Mouse (Mus musculus): ENCODE results near the gene Pepd.

Pepd gene

DNA sequence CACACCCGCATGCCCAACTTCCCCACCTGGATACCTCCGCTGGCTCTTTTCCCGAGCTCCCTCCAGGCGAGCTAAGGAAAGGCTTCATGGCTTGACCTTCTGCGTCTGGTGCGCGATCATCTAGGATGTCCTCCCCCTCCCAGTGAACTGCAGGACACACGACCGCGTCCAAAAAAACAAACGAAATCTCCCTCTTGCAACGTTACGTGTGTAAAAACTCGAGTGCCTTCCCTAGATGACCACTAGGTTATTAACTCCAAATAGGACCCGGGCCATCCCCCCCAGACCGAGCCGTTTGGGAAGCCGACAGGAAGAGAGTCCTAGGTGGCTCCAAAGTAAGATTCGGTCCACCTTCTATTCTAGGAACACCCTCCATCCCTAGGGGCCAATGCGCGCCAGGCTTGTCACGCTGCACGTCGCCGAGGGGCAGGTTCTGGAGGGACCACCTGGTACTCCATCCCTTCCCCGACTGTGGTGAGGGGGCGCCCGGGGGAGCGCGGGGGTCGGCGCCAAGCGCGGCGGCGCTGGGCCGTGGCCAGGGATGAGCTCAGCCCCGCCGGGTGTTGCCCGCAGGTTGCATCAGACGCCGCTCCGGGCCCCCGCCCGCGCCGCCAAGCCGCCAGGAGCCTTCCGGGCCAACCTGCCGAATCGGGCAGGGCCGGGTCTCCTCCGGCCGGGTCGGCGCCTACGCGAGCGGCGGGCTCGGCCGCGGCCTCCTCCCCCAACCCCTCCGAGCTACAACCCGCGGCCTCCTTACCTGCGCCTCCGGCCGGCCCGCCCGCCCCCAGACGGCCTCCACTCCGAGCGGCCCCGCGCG lies 143.6 kb downstream of the Pepd start:
- DNase-seq (ENCODE audit: low spot score in 2 of 2), result peak; percentile 28 to 58

DNA sequence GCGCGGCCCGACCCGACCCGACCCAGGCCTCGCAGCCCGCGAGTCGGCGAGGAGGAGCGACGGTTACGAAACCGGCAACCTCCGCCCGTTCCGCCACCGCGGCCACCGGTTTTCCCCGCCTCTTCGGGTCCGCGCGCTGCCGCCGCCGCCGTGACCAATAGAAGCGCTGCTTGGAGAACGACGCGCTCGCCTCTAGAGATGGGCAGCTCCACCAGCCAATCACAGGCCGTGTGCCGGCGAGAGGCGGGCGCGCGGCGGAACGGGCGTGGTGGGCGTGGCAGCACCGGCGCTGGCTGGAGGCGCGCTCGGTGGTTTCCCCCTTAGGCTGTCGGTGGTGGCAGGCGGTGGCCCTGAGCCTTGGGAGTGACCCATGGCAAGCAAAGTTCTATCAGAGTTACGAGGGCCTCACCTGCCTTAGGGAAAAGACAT lies 144.3 kb downstream of the Pepd start, which contains the start of gene Cebpg:
Cebpg (minus strand) TSS at position 138 of the 429 bp plus-strand sequence.
- DNase-seq (ENCODE audit: low spot score in 2 of 2), result peak; percentile 96 to 99

DNA sequence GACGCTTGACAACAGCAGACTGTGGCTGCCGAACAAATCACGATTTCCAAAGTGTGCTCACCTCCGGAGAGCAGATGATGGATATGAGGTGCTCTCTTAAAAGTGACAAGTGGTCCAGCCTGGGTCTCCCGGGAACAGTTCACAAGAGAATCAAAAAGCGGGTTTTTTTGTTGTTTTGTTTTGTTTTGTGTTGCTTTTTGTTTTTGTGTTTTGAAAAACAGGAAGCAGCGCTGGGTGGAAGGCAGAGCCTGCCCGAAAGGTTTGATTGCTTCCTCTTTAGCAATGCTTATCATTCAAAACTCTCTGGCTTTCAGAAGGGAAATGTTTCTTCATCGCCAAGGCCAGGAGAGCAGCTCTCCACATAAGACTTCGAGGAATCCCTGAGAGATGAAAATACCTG lies 144.8 kb downstream of the Pepd start:
- no peak for DNase-seq (ENCODE audit: low spot score in 2 of 2)

DNA sequence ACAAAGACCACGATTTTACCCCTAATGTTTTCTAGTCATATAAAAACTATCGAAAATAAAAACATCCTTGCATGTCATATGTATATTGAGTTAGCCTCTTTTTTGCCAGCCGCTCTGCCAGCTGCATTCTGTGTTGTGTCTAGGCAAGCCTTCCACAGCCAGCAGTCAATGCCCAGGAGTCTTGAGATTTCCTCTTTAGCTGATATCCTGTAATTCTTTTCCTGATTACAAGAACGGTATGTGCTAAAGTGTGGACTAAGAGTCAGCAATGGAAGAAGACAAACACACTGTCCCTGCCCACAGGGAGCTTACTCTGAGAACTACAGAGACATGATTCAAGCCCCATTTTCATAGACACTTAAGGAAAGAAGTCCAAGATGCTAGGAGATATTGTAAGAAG lies 145.4 kb downstream of the Pepd start:
- no peak for DNase-seq (ENCODE audit: low spot score in 2 of 2)

DNA sequence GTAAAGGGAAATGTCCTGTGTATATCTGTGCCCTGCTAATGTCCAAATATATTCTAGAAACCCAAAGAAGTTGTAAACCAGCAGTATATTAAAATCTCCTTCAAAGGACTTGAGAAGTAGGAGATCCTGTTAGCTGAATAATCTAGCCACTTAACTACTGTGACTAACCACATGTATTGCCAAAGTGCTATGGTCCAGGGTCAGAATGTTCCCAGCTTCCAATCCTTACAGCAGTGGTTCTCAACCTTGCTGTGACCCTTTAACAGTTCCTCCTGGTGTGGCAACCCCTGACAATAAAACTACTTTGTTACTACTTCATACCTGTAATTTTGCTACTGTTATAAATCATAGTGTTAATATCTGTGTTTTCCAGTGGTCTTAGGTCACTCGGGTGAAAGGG lies 146.2 kb downstream of the Pepd start:
- no peak for DNase-seq (ENCODE audit: low spot score in 2 of 2)

DNA sequence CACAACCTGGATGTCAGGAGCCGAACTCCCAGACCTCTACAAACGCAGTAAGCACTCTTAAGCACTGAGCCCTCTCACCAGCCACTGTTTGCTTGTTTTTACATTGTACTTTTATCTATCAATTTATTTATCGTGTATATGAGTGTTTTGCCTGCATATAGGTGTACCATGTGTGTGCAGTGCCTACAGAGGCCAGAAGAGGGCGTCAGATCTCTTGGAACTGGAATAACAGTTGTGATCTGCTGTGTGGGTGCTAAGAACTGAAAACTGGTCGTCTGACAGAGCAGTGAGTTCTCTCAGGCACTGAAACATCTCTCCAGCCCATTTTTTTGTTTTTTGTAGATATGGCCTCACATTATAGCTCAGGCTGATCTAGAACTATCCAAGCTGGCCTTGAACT lies 147.3 kb downstream of the Pepd start:
- DNase-seq (ENCODE audit: low spot score in 2 of 2), result no peak

DNA sequence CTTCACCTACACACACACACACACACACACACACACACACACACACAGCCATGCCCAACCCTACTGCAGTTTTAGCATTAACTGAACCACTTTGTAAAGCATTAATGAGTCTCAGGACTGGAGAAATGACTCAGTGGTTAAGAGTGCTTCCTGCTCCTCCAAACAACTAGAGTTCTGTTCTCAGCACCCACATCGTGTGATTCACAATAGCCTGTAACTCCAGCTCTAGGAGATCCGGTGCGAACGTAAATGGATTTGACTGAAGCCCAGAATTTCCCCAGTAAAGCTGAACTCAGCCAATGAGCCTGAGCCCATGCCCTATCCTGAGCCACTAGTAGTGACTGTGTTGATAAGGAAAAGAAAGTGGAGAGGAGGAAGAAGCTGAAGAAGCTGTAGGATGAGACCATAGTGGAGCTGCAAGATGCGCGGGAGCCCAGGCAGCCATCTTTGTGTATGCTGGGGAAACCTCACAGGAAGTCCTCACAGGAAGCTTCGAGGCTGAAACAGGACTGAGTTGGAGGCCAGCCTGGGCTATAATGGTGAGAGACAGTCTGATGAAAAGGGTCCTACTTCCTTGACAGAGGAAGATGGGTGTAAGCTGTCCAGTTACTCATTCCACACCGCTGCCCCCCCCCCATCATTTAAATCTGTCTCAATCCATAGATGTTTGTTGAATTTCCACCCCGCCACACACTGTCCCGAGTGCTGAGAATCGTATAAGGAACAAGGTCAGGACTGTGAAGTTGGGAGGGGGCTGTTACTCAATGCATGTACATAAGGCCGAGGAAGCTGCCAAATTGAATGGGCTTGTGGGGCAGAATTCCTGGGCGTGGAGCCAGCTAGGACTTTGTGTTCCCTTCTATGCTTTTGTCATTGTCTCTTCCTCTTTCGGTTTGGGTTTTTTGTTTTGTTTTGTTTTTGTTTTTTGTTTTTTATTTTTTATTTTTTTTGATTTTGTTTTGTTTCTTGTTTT lies 152.4 kb downstream of the Pepd start:
- no peak for DNase-seq (ENCODE audit: low spot score in 2 of 2)

DNA sequence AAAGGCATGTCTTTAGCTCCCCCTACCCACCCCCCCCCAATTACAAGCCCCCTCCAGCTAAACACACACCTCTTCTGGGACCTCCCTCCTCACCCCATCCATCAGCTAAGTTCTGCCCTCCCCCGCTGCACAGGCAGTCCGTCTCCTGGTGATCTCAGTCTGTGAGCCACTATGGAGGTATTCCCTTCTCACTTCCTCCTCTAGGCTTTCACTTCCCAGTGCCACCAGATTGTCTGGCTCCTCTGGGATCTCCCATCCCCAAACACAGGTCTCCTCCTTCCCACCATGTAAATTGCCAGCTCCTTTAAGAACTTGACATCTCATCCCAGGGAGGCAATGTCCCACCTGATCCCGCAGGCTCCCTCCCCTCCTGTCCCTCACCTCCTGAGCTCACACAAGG lies 153.8 kb downstream of the Pepd start:
- no peak for DNase-seq (ENCODE audit: low spot score in 2 of 2)

DNA sequence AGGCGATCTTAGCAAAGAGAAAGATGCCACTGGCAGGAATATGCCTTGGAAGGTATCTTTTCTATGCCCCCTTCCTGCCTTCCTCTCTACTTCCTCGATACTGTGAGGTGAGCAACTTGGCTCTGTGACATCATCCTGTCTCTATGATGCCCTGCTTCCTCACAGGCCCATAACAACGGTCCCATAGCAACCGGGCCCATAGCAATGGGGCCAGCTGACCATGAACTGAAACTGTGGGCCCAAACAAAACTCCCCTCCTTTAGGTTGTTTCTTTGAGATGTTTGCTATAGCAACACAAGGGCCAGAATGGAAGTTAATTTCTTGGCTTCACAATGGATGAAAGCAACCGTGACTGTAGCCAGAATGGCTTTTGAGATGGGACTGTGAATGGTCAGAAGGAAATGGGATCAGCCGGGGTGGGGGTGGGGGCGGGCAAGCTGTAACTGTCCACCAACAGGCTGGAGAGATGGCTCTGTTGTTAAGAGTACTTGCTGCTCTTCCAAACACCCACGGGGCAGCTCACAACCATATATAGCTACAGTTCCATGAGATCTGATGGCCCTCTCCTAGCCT lies 154.5 kb downstream of the Pepd start:
- DNase-seq (ENCODE audit: low spot score in 2 of 2), result no peak

DNA sequence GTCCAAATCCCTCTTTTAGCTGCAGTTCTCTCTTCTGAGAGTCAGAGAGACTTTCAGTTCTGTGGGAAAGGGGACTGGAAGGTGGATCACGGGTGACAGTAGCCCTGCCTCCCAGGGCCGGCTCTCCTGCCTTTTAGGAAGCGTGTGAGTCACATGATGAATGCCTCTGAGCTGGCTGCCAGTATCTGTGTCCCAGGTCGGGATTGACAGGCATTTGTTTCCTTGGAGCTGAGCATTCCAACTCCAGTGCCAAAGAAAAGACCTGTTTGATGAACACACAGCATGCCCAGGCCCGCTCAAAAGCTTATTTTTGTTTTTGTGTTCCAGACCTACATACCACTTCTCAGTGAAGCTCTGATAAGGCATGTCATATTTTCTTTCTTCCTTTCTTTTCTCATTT lies 164.5 kb downstream of the Pepd start:
- no peak for DNase-seq (ENCODE audit: low spot score in 2 of 2)

DNA sequence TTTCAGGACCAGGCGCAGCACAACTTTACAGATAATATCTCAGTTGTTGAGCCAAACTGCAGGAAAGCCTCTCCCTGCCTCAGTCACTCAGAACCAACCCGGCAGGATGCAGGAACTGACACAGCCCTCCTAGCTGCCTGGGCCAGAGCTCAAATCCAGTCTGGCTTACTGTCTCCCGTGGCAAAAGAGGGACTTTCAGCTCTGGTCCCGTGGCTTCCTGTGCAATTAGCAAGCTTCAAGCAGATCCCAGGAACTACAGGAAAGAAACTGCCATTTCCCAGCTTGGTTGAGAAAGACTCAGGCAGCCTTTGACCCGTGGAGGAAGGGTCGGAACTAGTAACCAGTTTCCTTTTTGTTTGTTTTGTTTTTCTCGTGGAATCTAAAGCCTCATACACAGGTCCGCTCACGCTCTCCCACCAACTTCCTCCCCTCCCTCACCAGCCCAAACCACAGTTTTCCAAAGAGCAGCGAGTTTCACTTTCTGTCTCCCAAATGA lies 168.7 kb downstream of the Pepd start:
- DNase-seq (ENCODE audit: low spot score in 2 of 2), result peak; percentile 53 to 55

DNA sequence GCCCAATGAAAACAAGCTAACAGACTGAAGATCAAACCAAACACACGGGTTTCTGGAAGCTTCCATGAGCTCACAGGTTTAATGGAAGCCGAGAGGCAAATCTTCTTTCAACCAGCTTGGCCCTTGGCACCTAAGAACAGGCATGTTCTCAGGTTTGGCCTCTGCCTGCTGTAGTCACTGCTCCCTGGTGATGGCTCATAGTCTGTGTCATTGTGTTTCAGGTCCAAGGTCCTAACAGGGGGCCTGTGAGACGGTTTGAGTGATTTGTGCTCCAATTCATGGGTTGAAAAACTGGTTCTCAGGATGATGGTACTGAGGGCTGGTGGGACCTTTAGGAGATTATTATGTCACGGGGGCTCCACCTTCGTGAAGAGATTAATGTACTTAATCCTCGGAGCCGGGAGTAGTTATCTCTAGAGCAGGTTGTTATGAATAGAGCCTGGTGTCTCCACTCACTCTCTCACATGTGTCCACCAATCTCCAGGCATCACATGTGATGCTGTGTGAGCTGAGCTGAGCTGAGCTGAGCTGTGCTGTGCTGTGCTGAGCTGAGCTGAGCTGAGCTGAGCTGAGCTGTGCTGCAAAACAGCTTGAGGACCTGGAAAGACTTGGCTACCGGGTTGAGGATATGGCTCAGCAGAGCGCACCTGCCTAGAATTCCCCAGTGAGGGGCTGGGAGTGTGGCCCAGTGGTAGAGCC lies 169.4 kb downstream of the Pepd start:
- DNase-seq (ENCODE audit: low spot score in 2 of 2), result no peak

DNA sequence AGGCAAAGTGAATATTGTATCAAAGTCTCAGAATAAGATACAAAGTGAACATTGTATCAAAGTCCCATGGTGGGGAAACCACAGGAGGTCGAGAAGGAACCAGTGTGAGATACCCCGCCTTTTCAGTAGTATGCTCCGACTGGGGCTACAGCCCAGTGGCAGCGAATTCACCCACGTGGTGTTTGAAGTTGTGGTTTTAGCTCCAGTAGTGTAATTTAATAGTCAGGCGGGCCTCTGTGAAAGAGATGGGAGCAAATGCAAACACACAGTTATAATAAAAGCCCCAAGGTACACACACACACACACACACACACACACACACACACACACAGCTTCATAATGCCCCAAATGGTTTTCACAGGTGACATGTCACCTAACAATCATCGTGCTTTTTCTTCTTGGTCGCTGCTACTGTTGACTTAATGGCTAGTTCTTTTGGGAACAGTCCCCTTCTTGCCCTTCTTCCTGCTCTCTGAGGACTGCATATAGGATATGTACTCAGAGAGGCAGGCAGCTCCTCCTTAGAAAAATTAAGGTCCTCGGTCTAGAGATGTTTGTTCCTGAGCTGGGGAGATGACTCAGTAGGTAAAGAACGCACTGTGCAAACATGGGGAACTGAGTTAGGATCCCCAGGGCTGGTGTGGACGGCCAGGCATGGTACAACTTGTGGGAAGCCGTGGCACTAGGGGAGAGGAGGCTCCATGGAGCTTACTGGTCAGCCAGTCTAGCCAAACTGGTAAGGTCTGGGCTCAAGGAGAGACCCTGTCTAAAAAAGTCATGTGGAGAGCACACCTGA lies 172.6 kb downstream of the Pepd start:
- peak in 1 of 2 experiments; percentile 56 for DNase-seq (ENCODE audit: low spot score in 2 of 2)

DNA sequence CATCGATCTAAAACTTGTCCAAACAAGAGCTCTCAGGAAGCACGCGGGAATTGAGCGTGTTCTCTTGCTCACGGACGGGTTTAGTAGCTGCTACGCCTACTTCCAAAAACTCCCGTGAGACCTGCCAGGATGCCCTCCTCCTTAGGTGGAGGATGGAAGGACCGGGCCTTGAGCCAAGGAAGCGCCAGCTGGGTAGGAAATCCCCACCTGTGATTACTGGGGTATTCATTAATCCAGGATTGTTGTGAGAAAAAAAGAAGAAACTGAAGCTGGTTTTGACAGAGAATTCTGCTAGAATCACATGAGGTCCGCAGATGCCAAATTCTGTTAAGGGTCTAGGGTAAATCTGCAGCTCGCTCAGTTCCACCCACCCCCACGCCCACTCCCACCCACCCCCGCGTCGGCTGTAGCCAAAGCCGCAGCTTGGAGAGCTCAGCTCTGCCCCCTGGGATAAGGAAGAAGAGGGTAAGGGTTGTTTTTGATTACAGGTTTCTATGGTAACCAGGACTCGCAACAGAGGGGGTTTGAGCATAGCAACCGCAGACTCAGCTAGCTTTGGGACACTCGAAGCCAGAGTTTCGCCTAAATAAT lies 174.2 kb downstream of the Pepd start:
- DNase-seq (ENCODE audit: low spot score in 2 of 2), result peak in 1 of 2 experiments; percentile 38

DNA sequence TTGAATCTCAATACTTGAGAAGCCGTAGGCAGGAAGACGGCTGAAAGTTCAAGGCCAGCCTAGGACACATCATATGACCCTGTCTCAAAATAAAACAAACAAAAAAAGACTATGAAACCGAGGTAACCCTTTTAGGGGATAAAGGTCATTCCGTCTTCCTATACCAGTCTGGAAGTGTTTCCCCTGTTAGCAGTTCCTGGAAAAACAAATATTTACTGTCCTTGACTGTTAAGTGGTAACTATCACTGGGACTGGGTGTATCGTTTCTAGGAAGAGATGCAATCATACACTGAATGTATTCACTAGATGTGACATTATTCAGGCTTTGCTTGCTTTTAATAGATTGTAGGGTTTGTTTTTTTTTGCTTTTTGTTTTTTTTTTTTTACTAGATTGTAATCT lies 178.4 kb downstream of the Pepd start:
- no peak for DNase-seq (ENCODE audit: low spot score in 2 of 2)
